In genomic region chr19:56652034-56652962, GRCm38 (mm10) we compare ENCODE assay signal across 8 mouse cellular contexts.
DNase-seq lines count a peak whose midpoint lies in the region; ATAC-seq lines count a peak whose summit lies in the region.

No protein-coding gene starts in this region.

- peak; percentile 83 for ATAC-seq in forebrain, embryonic 12.5 days (ENCODE audit: low FRiP score)
- peak; percentile 77 for ATAC-seq in midbrain, embryonic 11.5 days (ENCODE audit: low FRiP score)

- 10% methylated on average over 19 of the region's 19 CpGs for WGBS in forebrain, embryonic 12.5 days
- 22% methylated on average over 19 of the region's 19 CpGs for WGBS in midbrain, embryonic 11.5 days

- H3K4me1 ChIP-seq in forebrain, embryonic 12.5 days, result peaks cover 21% of the 10 kb centered on the region
- peaks cover 13% of the 10 kb centered on the region for H3K4me1 ChIP-seq in midbrain, embryonic 11.5 days (ENCODE audit: control insufficient read depth, insufficient read depth, low read length)

- peak; percentile 83 for DNase-seq in Muller cell, postnatal 12 days (ENCODE audit: inconsistent ontology term)
- DNase-seq in heart, postnatal 14 days, result peak; percentile 49 to 60
- DNase-seq in kidney, postnatal 4 days, result peak; percentile 58 to 74
- peak; percentile 95 for DNase-seq in midbrain, embryonic 11.5 days (ENCODE audit: low spot score, missing footprints)
- no peak for DNase-seq in right cerebral cortex, postnatal 14 days
- no peak for DNase-seq in natural killer cell, adult 2 months (ENCODE audit: low spot score in 2 of 2)
- no peak for DNase-seq in layer of hippocampus, postnatal 25 days (ENCODE audit: extremely low spot score in 1 of 2, low spot score in 1 of 2)

- no peaks in the 10 kb centered on the region for H3K9me3 ChIP-seq in forebrain, embryonic 12.5 days
- peaks cover 3% of the 10 kb centered on the region; the same call in 1 of the 2 replicates for H3K9me3 ChIP-seq in midbrain, embryonic 11.5 days (ENCODE audit: control insufficient read depth, low read length)

- H3K27ac ChIP-seq in forebrain, embryonic 12.5 days, result no peak overlapping the region
- no peak overlapping the region for H3K27ac ChIP-seq in midbrain, embryonic 11.5 days (ENCODE audit: low read depth, low read length)

- no peaks in the 10 kb centered on the region for H3K36me3 ChIP-seq in forebrain, embryonic 12.5 days (replicated peaks)
- no peaks in the 10 kb centered on the region for H3K36me3 ChIP-seq in midbrain, embryonic 11.5 days (ENCODE audit: control insufficient read depth, insufficient read depth, low read length)

- H3K4me2 ChIP-seq in forebrain, embryonic 12.5 days, result peak overlapping the region; percentile 41
- H3K4me2 ChIP-seq in midbrain, embryonic 11.5 days, result peak overlapping the region; percentile 27

- H3K27me3 ChIP-seq in forebrain, embryonic 12.5 days, result peaks cover 7% of the 10 kb centered on the region; the same call in 1 of the 2 replicates
- no peaks in the 10 kb centered on the region for H3K27me3 ChIP-seq in midbrain, embryonic 11.5 days (ENCODE audit: control insufficient read depth, insufficient read depth, low read length)

- intact Hi-C loops in heart, postnatal 14 days (cut with DNase I), result no loop called here

- no peak overlapping the region for H3K4me3 ChIP-seq in forebrain, embryonic 12.5 days (replicated peaks)
- no peak overlapping the region for H3K4me3 ChIP-seq in midbrain, embryonic 11.5 days (ENCODE audit: low read depth, low read length)

- H3K9ac ChIP-seq in forebrain, embryonic 12.5 days, result no peak overlapping the region
- H3K9ac ChIP-seq in midbrain, embryonic 11.5 days (ENCODE audit: low read length), result no peak overlapping the region

Comparison
In these comparisons a context has a peak if more than half of its experiments do, and no peak if none do; other contexts are left out.
1. DNase-seq: peak in Muller cell, postnatal 12 days (single experiment), heart, postnatal 14 days (2 of 2), kidney, postnatal 4 days (2 of 2) and midbrain, embryonic 11.5 days (single experiment); none in right cerebral cortex, postnatal 14 days (single experiment), natural killer cell, adult 2 months (0 of 2) and layer of hippocampus, postnatal 25 days (0 of 2).